Mouse (Mus musculus) adrenal gland, adult (tissue): ENCODE data around the gene Arhgap45.
"Not testable (repeated sequence)": the region's sequence is repeated elsewhere in the genome, so short reads cannot be mapped to it uniquely, and the experiment has no call there.

Experiments used
- DNase-seq, 2 experiments: peaks; one replicate each; pipeline ENCODE4 v3.0.0; 2022 to 2023; ENCODE audit warnings: low spot score in 1 of 2; ENCODE audit not compliant: inconsistent age in 2 of 2

Gene Arhgap45

GRCm38 (mm10) chr10:80032799-80033480 lies 16.5 kb downstream of the Arhgap45 start:
- peak; percentile 84 to 90 for DNase-seq

DNA sequence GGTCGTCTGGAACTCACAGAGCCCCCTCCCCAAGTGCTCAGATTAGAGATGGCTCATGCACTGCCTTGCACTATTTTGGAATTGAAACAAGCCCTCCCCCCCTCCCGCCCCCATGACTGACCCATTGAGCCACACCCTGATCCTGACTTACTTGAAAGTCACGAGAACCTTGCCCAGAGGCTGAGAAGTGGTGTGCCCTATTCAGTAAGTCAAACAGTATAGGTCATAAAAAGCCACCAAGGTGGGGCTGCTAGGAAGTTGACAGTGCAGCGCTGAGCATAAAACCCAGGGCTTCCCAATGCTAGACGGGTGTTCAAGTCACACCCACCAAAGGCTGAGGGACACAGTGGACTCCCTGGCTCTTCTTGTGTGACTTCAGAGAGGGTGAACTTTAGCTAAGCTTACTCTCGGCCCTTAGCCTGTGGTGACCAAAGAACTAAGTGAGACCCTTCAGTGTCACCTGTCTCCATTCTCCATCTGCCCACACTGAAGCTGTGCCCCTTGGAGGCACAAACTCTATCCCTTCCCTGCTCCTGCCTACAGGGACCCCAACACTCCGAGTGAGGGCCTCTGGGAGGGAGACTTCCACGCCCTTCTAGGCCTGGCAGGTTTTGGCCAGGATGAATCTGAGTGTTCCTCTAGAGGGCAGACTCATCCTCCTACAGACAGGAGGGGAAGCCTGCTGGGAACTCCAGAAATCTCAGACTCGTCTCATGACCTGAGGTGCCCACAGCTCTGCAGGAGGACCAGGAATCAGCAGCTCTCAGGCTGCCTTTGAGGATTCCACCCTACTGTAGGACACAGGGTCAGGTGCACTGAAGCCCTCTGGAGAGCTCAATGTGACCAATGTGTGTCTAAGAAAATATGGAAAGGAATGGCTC lies 17.3 kb downstream of the Arhgap45 start:
- peak; percentile 69 to 88 for DNase-seq

- DNase-seq: no peak
Observed at GRCm38 (mm10) chr10:80035148-80035547, 18.7 kb downstream of the Arhgap45 start.

GRCm38 (mm10) chr10:80035686-80036085 lies 19.2 kb downstream of the Arhgap45 start:
- DNase-seq: no peak

DNA sequence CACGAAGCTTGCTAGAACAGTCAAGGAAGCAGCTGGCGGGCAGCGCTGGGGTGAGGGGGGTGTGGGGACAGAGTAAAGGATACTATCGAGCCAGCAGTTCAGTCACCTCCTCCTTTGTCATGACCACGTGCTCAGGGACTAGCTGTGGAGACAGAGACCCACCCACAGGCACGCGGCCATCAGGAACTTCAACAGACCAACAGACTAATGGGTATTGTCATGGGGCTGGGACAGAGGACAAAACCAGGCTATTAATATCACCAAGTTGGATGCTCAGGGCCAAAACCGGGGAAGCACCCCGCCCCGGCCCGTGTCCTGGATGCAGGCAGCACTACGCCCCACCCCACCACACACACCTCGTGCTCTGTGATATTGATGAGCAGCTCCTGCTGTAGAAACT lies 20.4 kb downstream of the Arhgap45 start:
- no peak for DNase-seq

- DNase-seq: peak; percentile 98 to 99
Observed at GRCm38 (mm10) chr10:80039559-80039979, 23.1 kb downstream of the Arhgap45 start, which contains the start of gene Polr2e. Polr2e (minus strand) TSS chr10:80039795.

DNA sequence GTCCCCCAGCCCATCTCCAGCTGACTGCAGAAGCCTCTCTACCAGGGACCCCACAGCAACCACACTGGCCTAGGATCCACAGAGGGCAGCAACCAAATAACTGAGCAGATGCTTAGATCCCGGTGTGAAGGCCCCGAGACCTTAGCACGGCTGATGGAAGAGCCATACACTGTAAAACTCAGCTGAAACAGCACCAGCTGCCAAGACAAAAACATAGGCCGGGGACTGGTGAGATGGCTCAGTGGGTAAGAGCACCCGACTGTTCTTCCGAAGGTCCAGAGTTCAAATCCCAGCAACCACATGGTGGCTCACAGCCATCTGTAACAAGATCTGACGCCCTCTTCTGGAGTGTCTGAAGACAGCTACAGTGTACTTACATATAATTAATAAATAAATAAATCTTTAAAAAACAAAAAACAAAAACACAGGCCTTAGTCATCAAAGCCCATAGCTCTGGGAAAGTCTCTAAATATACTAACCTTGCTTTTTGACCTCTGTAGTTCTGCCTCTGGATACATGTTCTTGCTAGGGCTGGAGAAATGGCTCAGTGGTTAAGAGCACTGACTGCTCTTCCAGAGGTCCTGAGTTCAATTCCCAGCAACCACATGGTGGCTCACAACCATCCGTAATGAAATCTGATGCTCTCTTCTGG lies 25.1 kb downstream of the Arhgap45 start:
- not testable (repeated sequence) for DNase-seq

GRCm38 (mm10) chr10:80044087-80044486 lies 27.6 kb downstream of the Arhgap45 start:
- DNase-seq: no peak

DNA sequence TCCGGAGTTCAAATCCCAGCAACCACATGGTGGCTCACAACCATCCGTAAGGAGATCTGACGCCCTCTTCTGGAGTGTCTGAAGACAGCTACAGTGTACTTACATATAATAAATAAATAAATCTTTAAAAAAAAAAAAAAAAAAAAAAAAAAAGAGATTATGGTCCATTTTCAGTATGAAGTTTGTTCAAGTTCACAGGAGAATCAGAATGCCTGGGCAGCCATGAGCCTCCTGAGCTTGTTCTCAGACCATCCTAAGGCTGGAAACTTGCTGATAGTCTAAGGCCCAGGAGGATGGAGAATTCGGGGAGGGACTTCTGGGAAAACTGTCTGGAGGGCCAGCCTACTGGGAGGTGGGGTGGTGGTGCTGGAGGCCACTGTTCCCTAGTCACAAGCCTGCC lies 28.9 kb downstream of the Arhgap45 start:
- DNase-seq: not testable (repeated sequence)

GRCm38 (mm10) chr10:80045766-80046165 lies 29.3 kb downstream of the Arhgap45 start:
- no peak for DNase-seq

GRCm38 (mm10) chr10:80047041-80047565 lies 30.6 kb downstream of the Arhgap45 start, which contains the start of gene Gpx4:
Gpx4 (plus strand) TSS chr10:80047166.
- no peak for DNase-seq

DNA sequence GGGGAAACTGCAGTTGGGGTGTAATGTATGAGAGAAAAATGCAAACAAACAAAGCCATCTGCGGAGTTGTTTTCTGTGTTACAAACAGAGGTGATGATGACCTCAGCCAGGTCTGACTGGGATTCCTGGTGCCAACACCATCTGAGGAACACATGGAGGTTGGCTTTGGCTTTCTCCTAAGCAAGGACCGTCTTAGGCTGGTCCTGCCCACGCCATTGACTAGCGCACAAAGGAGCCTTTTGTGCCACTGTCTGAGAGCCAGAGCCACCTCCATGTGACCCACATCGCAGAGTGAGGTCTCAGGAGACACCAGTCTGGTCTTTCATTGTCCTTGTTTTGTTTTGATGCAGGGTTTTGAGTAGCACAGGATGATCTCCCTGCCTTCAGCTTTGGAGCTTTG lies 31.9 kb downstream of the Arhgap45 start:
- no peak for DNase-seq

DNA sequence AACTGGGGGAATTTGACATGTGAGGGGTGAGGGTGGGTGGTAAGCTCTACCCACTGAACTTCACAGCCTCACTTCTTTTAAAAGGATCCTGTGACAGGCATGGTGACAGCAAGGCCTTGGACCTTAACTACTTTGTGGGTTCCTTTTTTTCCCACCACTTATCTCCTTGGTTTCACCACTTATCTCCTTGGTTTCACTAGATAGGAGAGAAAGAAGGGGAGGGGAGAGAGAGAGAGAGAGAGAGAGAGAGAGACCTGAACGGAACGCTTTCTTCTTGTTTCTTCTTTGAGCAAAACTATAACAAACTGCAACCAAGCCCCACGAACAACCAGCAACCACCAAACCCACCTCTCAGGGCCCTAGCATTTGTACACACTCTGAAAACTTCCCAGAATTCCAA lies 32.4 kb downstream of the Arhgap45 start:
- no peak for DNase-seq

- DNase-seq: no peak
Observed at GRCm38 (mm10) chr10:80050244-80050643, 33.8 kb downstream of the Arhgap45 start.

DNA sequence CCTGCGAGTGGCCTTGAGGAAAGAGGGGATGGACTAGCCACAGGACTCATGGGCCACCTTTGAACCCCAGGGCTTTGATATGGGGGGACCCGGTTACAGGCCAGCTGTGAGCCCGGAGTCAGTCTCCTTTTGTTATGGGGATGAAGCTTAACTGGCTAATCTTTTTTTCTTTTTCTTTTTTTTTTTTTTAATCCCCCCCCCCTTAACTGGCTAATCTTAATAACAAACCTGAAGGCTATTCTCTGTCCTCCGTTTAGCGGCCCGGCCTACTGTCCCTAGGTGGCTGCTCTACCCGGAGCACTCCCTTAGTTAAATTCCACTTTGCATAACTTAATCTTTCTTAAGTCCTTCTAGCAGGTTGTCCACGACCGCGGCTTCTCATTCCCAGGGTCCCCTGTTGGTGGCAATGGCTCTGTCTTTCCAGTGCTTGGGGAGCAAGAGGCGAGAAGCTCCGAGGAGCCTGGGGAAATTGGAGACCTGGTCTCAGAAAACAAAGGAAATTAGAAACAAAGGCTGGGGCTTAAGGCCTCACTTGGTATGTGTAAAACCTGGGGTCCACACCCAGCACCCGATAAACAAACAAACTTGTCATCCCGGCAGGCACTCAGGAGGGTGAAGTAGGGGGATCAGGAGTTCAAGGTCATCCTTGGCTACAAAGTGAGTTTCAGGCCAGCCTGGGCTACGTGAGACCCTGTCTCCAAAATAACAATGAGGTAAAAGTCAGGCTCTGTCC lies 34.6 kb downstream of the Arhgap45 start:
- DNase-seq: peak in 1 of 2 experiments; percentile 61

DNA sequence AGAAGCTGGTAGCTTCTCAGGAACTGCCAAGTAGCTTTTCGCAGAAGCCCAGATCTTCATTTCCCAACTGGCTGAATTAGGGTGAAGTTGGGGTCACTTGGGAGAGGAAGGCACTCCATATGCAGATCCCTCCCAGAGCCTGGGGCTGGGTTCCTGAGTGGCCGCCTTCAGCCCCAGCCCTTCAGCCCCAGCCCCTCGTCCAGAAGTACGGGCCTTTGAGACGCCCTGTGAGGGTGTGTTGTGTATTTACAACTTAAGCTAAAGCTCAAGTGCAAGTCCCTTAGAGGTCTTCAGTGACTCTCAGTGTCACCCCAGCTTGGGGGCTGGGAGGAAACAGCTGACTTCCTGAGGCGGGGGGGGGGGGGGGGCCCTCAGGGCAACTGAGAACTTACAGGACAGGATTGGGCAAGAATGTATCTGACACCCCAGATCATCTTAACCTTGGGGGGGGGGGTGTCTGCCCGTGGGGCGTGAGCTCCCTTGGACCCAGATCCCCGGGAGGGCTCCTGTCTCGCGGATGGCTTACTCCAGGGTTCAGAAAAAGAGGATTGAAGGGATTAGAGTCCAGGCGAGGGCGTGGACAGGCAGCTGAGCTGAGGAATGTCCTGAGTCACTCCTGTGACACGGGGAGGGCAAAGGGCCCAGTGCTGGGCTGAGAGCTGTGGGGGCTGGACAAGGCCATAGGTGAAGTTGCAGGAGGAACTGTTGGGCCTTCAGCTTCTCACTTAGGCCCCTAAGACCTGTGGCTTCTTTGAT lies 35.3 kb downstream of the Arhgap45 start:
- DNase-seq: peak; percentile 82 to 90

DNA sequence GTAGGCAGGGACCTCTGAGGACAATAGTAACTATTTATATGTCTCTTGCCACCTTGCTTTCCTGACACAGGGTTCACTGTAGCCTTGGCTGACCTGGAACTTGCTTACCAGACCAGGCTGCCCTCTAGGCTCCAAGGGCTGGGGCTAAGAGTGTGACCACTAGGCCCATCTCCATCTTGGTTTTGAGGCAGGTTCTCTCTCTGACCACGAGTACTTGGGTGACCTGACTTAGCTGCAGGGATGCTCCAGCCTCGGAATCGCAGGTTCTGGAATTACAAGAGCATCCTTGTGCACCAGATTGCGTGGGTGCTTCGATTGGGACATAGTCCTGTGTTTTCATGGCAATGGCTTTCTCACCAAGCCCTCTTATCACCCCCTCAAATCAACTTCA lies 35.9 kb downstream of the Arhgap45 start:
- no peak for DNase-seq

DNA sequence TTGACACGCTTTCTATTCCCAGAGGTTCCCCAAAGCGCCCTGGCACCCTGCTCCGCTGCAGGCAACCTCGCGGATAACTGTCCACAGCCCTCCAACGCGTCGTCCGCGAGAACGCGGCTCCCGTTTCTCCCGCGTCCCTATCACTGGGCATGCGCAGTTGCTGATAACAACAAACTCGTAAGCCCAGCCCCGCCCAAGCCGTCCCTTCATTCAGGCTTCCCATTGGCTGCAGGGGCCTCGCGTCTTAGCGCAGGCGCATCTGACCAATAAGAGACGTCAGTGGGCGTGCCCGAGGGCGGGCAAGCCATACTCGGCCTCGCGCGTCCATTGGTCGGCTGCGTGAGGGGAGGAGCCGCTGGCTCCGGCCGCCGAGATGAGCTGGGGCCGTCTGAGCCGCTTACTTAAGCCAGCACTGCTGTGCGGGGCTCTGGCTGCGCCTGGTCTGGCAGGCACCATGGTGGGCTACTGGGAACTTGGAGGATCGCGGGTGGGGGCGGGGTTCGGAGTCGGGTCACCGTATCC lies 36.9 kb downstream of the Arhgap45 start:
- DNase-seq: peak; percentile 100
